Mouse (Mus musculus) stomach, embryonic 14.5 days (tissue): ENCODE data around the gene Luzp1. TPM values are rescaled to one million over a fixed set of nuclear protein-coding genes. Genes with fewer than 3 reads are reported as not detected.

Experiments
- ATAC-seq: fragments of 200-750 bp; cut with Nextera tagmentation; 2 replicates; pipeline ENCODE4 v1.8.0; 2017; ENCODE audit warnings: low read depth, moderate TSS enrichment; ENCODE audit not compliant: insufficient number of reproducible peaks, insufficient read depth, low FRiP score
- H3K27ac ChIP-seq: fragments of 300-500 bp; sonication (generic); 2 replicates; pipeline ENCODE4 v1.5.1; 2014; ENCODE audit warnings: mild to moderate bottlenecking, low read length, moderate library complexity, mixed read lengths
- H3K27me3 ChIP-seq: fragments of 300-500 bp; sonication (generic); 2 replicates; pipeline ENCODE4 v1.6.1; 2014; ENCODE audit warnings: low read length, control low read depth, mixed read lengths; ENCODE audit not compliant: control insufficient read depth, insufficient read depth
- H3K36me3 ChIP-seq: fragments of 300-500 bp; sonication (generic); 2 replicates; pipeline ENCODE4 v1.6.1; 2014; ENCODE audit warnings: mild to moderate bottlenecking, control low read depth, low read length, moderate library complexity, mixed read lengths; ENCODE audit not compliant: control insufficient read depth, insufficient read depth
- H3K4me1 ChIP-seq: fragments of 300-500 bp; sonication (generic); 2 replicates; pipeline ENCODE4 v1.6.1; 2014; ENCODE audit warnings: low read length, control low read depth, mixed read lengths; ENCODE audit not compliant: control insufficient read depth, insufficient read depth
- H3K4me2 ChIP-seq: fragments of 300-500 bp; sonication (generic); replicated peaks from 2 replicates; pipeline ENCODE4 v1.6.1; 2014; ENCODE audit warnings: low read depth, low read length, control low read depth
- H3K4me3 ChIP-seq: fragments of 300-500 bp; sonication (generic); 2 replicates; pipeline ENCODE4 v1.5.1; 2014; ENCODE audit warnings: low read depth, low read length, control low read depth
- H3K9ac ChIP-seq: fragments of 300-500 bp; sonication (generic); replicated peaks from 2 replicates; pipeline ENCODE4 v1.6.1; 2014; ENCODE audit warnings: low read depth, mild to moderate bottlenecking, control low read depth, low read length, moderate library complexity, mixed read lengths
- H3K9me3 ChIP-seq: fragments of 300-500 bp; sonication (generic); 2 replicates; pipeline ENCODE4 v1.6.1; 2016; ENCODE audit warnings: low read depth, low read length, control low read depth; ENCODE audit not compliant: control insufficient read depth
- WGBS: fragments of 180-500 bp; shearing (Covaris S2); extraction: QIAGEN DNeasy Blood & Tissue Kit; methylation state at CpG from one replicate; pipeline ENCODE4 v1.1.7; 2014; 5-methylcytosine and 5-hydroxymethylcytosine counted together
- polyA plus RNA-seq: library from polyadenylated mRNA; unstranded; fragments of >200 nt; fragmentation: Nextera tagmentation; extraction: Ambion mirVana; gene quantifications from 2 replicates; pipeline ENCODE4 v1.2.1, GENCODE M21; 2014

Luzp1 gene
- polyA plus RNA-seq, 1 experiment from 2014 or later = 128 TPM

- Histone ChIP-seq H3K4me2 (peak overlapping the region; percentile 56; the same call in 1 of the 2 replicates), H3K36me3 (no peaks in the 10 kb centered on the region), H3K4me3 (peak overlapping the region; percentile 81; the same call in 1 of the 2 replicates), H3K27ac (no peak overlapping the region), H3K27me3 (no peaks in the 10 kb centered on the region), H3K9me3 (no peaks in the 10 kb centered on the region), H3K9ac (no peak overlapping the region), H3K4me1 (peaks cover 20% of the 10 kb centered on the region; the same call in 1 of the 2 replicates)
- no peak for ATAC-seq
- 74% methylated on average over 14 of the region's 14 CpGs for WGBS
Measured at GRCm38 (mm10) chr4:136468553-136469327, 821 bp upstream of the Luzp1 start.

GRCm38 (mm10) chr4:136469941-136470346 lies 383 bp downstream of the Luzp1 start:
- peak overlapping the region; percentile 56 for H3K4me2 ChIP-seq
- peak overlapping the region; percentile 81 for H3K4me3 ChIP-seq
- peak overlapping the region; percentile 99 for H3K27ac ChIP-seq
- H3K9me3 ChIP-seq = no peaks in the 10 kb centered on the region
- peak overlapping the region; percentile 90 for H3K9ac ChIP-seq
- ATAC-seq = peak; percentile 80
- H3K4me1 ChIP-seq = peaks cover 16% of the 10 kb centered on the region; the same call in 1 of the 2 replicates
- no peaks in the 10 kb centered on the region for H3K36me3 ChIP-seq
- H3K27me3 ChIP-seq = no peaks in the 10 kb centered on the region
- WGBS = 0% methylated on average over 16 of the region's 55 CpGs

DNA sequence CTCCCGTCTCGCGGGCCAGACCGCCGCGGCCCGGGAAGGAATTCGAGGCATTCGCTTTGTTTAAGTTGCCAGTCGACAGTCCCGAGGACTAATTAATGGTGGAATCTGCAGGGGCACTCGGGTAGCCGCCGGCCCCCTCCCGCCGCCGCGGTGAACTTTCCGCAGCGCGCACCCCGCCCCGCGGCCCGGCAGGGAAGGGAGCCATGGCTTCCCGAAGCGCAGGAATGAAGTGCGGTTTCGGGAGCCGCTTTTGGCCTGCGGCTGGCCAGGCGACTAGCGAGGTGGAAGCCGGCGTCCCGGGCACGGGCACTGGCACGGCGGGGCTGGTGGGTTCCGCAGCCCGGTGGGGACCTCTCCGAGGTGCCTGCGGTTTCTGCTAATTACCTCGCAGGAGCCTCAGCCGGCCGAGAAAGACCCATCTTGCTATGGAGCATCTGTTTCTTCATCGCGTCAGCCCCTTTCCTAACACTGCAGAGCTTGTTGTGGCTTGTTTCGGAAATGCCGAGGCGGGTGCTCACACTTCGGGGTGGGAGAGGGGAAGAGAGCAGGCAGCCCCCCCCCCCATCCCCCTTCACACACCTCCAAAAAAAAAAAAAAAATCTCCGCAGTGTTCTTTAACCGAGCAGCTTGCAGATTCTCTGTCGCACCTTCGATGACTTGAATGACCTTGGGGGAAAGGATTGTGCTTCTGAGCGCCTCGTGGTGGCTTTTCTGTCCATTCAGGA lies 948 bp downstream of the Luzp1 start:
- Histone ChIP-seq H3K4me1 (peaks cover 16% of the 10 kb centered on the region; the same call in 1 of the 2 replicates), H3K27me3 (no peaks in the 10 kb centered on the region), H3K4me3 (peak overlapping the region; percentile 81), H3K27ac (peak overlapping the region; percentile 99), H3K4me2 (peak overlapping the region; percentile 56), H3K9me3 (no peaks in the 10 kb centered on the region), H3K36me3 (no peaks in the 10 kb centered on the region), H3K9ac (peak overlapping the region; percentile 90)
- peak; percentile 11; the same call in 1 of the 2 replicates for ATAC-seq
- WGBS = under 1% methylated on average over 56 of the region's 58 CpGs

DNA sequence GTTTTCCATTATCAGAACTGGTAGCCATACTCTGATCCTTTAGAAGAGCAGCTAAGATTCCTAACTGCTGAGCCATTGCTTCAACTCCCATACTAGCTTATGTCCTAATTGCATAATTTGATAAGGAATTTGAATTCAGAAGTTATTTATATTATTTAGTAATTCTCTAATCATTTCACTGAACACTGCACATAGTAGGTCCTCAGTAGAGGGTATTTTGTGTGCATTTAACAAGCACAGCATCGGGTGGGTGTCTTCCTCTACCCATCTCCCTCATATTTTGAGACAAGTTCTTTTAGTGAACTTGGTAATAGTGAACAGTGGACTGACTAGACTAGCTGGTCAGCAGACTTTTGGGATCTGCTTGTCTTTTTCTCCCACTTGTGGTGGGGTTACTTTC lies 7.1 kb downstream of the Luzp1 start:
- H3K4me1 ChIP-seq = peaks cover 6% of the 10 kb centered on the region; the same call in 1 of the 2 replicates
- WGBS = 95% methylated on average over 1 of the region's 1 CpGs
- no peaks in the 10 kb centered on the region for H3K27me3 ChIP-seq
- H3K4me2 ChIP-seq = no peak overlapping the region
- ATAC-seq = no peak
- H3K27ac ChIP-seq = no peak overlapping the region
- no peak overlapping the region for H3K4me3 ChIP-seq
- H3K9me3 ChIP-seq = no peaks in the 10 kb centered on the region
- H3K36me3 ChIP-seq = no peaks in the 10 kb centered on the region
- no peak overlapping the region for H3K9ac ChIP-seq

DNA sequence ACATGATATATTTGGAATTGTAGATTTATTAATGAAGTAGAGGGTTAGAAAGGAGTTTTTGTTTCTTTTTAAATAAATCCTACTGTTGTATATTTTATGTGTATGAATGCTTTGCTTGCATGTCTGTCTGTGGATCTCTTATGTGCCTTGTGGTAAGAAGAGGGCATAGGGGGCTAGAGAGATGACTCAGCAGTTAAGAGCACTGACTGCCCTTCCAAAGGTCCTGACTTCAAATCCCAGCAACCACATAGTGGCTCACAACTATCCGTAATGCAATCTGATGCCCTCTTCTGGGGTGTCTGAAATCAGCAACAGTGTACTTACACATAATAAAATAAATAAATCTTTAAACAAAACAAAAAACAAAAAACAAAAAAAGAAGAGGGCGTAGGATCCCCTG lies 17.0 kb downstream of the Luzp1 start:
- H3K27ac ChIP-seq = no peak overlapping the region
- ATAC-seq = no peak
- H3K9me3 ChIP-seq = no peaks in the 10 kb centered on the region
- WGBS = 92% methylated on average over 2 of the region's 2 CpGs
- H3K4me2 ChIP-seq = no peak overlapping the region
- H3K27me3 ChIP-seq = no peaks in the 10 kb centered on the region
- no peak overlapping the region for H3K4me3 ChIP-seq
- H3K4me1 ChIP-seq = no peaks in the 10 kb centered on the region
- no peaks in the 10 kb centered on the region for H3K36me3 ChIP-seq
- H3K9ac ChIP-seq = no peak overlapping the region

- Histone ChIP-seq H3K9ac (no peak overlapping the region), H3K27me3 (no peaks in the 10 kb centered on the region), H3K4me2 (no peak overlapping the region), H3K27ac (no peak overlapping the region), H3K9me3 (no peaks in the 10 kb centered on the region), H3K4me3 (no peak overlapping the region), H3K4me1 (no peaks in the 10 kb centered on the region), H3K36me3 (no peaks in the 10 kb centered on the region)
- no peak for ATAC-seq
Measured at GRCm38 (mm10) chr4:136495993-136496392, 26.4 kb downstream of the Luzp1 start.

DNA sequence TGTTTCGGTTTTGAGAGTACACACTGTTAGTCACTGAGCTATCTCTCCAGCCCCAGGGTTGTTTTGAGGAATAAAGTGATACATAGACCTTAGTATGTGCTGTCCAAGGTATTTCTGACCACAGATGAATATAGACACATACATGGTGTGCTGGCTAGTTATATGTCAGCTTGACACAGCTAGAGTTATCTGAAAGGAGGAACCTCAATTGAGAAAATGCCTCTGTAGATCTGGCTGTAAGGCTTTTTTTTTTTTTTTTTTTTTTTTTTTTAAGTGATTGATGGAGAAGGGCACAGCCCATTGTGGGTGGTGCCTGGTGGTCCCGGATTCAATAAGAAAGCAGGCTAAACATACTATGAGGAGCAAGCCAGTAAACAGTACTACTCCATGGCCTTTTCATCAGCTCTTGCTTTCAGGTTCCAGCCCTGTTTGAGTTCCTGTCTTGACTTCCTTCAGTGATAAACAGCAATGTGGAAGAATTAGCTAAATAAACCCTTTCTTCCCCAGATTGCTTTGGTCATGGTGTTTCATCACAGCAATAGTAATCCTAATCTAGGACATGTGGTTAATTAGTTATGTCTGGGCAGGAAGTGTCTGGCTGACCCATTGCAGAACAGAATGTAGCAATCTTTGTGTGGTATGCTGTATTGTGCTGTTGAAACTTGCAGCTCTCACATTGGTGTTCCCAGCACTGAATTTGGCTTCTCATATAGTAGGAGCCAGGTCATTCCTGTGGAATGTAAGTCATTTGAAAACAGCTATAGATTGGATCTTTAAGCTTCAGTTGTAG lies 36.1 kb downstream of the Luzp1 start:
- 49% methylated on average over 2 of the region's 2 CpGs for WGBS
- no peaks in the 10 kb centered on the region for H3K36me3 ChIP-seq
- no peak overlapping the region for H3K9ac ChIP-seq
- H3K4me2 ChIP-seq = no peak overlapping the region
- no peak overlapping the region for H3K4me3 ChIP-seq
- no peaks in the 10 kb centered on the region for H3K9me3 ChIP-seq
- no peak for ATAC-seq
- no peaks in the 10 kb centered on the region for H3K27me3 ChIP-seq
- H3K27ac ChIP-seq = no peak overlapping the region
- no peaks in the 10 kb centered on the region for H3K4me1 ChIP-seq

GRCm38 (mm10) chr4:136509857-136510256 lies 40.3 kb downstream of the Luzp1 start:
- Histone ChIP-seq H3K9me3 (no peaks in the 10 kb centered on the region), H3K4me3 (no peak overlapping the region), H3K4me1 (peaks cover 15% of the 10 kb centered on the region), H3K36me3 (no peaks in the 10 kb centered on the region), H3K27me3 (no peaks in the 10 kb centered on the region), H3K27ac (no peak overlapping the region), H3K9ac (no peak overlapping the region), H3K4me2 (no peak overlapping the region)
- WGBS = 73% methylated on average over 1 of the region's 1 CpGs
- no peak for ATAC-seq
